Mouse (Mus musculus): ENCODE results near the gene Fam228b. TPM values are rescaled to one million over a fixed set of nuclear protein-coding genes. Genes with fewer than 3 reads are reported as not detected.

The Fam228b gene
- polyA plus RNA-seq (2012; rRNA removed), result 0.93 and 1.0 TPM in 2 replicates

DNA sequence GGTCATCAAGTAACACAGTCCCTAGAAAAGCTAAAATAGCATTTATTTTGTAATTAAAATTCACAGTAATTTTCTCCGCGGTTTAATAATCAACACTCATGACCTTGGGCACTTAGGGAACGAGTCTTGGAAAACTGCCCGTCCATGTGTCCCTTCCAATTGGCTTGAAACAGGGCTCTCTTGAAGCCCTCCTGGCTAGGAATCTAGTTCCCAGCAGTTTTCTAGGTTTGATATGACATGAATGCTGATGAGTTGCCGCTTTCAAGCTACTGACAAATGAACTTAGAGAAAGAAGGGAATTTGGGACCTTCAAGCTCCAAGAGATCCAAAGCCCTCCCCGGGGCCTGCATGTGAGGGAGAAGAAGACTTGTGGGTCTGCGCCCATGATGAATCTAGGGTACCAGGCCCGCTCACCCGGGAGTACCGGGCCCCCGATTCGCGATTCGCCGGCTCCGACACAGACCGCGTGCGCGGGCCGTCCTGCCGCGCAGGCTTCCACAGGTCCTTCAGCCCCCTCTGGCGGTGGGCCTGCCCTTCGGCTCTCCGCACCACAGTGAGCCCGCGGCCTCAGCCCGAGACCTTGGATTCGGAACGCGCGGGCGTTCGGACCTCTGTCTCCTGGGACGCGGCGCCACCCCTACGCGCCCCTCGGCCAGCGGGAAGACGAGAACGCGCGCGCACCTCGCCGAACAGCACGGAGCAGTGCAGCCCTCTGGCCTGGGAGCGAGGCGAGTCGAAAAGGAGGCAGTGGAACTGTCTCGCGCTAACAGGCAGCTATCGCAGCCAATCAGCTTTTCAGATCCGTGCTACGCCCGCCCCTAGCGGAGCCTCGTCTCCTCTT is at the start of gene Fam228b, which contains the start of gene Pfn4:
Fam228b (minus strand) TSS at position 776 of the 841 bp plus-strand sequence.
Pfn4 (plus strand) TSS at position 531 of the 841 bp plus-strand sequence.

DNA sequence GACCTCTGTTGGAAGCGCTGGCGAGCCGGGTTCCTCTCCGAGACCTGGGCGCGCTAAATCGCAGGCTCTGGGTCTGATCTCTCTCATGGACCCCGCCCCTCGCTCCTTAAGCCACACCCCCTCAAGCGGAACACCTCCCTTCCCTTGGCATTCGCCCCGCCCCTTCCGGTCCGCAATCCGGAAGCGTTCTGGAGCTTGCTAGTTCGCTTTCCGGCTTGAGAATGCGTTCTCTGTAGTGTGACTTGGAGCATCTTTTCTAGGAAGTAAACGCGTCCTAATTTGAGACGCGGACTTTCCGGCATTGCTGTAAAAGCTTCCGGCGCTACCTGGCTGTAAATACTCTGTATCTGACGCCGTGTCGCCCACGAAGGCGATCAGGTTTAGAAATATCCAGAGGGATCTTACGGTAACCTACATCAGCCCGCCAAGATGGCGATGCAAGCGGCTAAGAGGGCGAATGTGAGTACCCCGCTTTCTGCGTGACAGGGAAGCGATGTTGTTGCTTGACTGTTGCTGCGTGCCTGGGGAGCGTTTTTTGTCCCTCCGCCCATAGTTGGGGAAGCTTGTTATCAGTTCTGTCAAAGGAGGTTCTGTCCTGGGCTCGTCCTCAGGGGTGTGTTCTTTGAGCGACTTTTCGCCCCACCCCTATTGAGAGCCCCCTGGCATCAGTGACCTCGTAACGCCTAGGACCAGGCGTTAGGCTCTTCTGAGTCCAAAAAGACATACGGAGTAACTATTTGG is 48.5 kb upstream of the Fam228b start, which contains the start of gene Sf3b6:
Sf3b6 (plus strand) TSS at position 184 of the 741 bp plus-strand sequence.

DNA sequence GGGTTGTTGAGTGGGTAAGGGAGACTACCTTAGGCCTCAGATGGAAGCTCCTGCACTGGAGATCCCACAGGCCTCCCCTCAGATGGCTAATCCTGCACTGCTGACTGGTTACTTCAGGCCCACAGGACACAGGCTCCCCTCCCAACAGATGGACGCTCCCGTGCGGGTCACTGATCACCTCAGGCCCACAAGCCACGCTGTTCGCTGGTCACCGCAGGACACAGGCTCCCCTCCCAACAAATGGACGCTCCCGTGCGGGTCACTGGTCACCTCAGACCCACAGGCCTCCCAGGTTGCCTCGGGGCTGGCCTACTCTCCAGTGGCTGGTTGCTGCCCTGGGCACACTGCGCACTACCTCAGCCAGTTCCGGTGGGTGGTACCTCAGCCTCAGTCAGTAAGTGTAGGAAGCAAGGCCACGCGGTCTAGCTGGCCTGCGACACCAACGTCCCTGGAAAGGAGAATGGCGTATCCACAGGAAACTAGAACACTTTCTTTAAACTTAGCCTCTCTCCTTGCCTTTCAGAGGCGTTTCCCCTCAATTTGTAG is 31.0 kb downstream of the Fam228b start, which contains the start of gene Fam228a:
Fam228a (minus strand) TSS at position 400 of the 546 bp plus-strand sequence.

Other genes with a start within 250 kb of the Fam228b start
- gene Itsn2, start 176.6 kb downstream of the Fam228b start, polyA plus RNA-seq (2012; rRNA removed), result 13.3 and 15.5 TPM in 2 replicates
- not detected in 2 replicates for gene Gm3625, start 176.3 kb downstream of the Fam228b start, polyA plus RNA-seq (2012; rRNA removed)
- 0.14 and 0.15 TPM in 2 replicates for gene Fam228a, start 30.8 kb downstream of the Fam228b start, polyA plus RNA-seq (2012; rRNA removed)
- 0.52 and 0.54 TPM in 2 replicates for gene Pfn4, start 245 bp downstream of the Fam228b start, polyA plus RNA-seq (2012; rRNA removed)
- 82.9 and 86.2 TPM in 2 replicates for gene Sf3b6, start 48.3 kb upstream of the Fam228b start, polyA plus RNA-seq (2012; rRNA removed)
- 2.7 and 2.9 TPM in 2 replicates for gene Fkbp1b, start 72.3 kb upstream of the Fam228b start, polyA plus RNA-seq (2012; rRNA removed)
- gene Wdcp, start 74.0 kb upstream of the Fam228b start, polyA plus RNA-seq (2012; rRNA removed), result 8.8 and 9.0 TPM in 2 replicates
- gene Mfsd2b, start 105.1 kb upstream of the Fam228b start, polyA plus RNA-seq (2012; rRNA removed), result 35.1 and 48.8 TPM in 2 replicates
- 8.4 and 9.8 TPM in 2 replicates for gene Ubxn2a, start 138.4 kb upstream of the Fam228b start, polyA plus RNA-seq (2012; rRNA removed)
- gene Atad2b, start 148.1 kb upstream of the Fam228b start, polyA plus RNA-seq (2012; rRNA removed), result 6.5 and 8.0 TPM in 2 replicates

Measured in liver, embryonic 14 days (tissue).